15 mouse cellular contexts compared by ENCODE assay signal in the genomic region with DNA sequence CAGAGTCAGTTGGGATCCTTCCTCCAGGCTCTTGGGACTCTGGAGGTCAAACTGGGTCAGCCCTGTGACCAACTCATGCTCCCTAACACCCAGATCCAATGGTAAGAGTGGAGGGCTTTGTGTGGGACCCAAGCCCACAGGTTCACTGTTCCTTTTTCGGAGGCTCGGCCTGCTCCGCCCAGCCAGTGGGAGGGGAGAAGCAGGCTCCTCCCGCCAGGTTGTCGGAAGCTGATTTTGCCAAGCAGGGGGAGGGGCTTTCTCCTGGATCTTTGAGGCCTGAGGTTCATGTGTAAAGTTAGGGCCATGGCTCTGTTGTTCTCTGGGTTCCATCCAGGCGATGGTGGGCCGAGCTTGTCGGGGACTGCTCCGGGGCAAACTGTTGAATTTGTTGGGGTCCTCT. TPM values are rescaled to one million over a fixed set of nuclear protein-coding genes. Genes with fewer than 3 reads are reported as not detected.
DNase-seq lines count a peak whose midpoint lies in the region; ATAC-seq lines count a peak whose summit lies in the region.
"Had no signal": no experiment of that assay in that cellular context is flagged by ENCODE, and none has a peak within 500 bp of the region (broad histone marks: within the 10 kb centered on the region; RNA-seq: fewer than 3 reads in every experiment).

No protein-coding gene starts in this region.

- ATAC-seq in forebrain, embryonic 12.5 days (ENCODE audit: low FRiP score) = no peak
- no peak for ATAC-seq in forebrain, embryonic 15.5 days (replicated peaks)
- no peak for ATAC-seq in neural tube, embryonic 15.5 days (ENCODE audit: low FRiP score)
- ATAC-seq in intestine, embryonic 16.5 days = no peak
- ATAC-seq: intestine, postnatal 0 days had no signal

- H3K27ac ChIP-seq in forebrain, embryonic 12.5 days = no peak overlapping the region
- no peak overlapping the region for H3K27ac ChIP-seq in forebrain, embryonic 15.5 days (replicated peaks)
- H3K27ac ChIP-seq in neural tube, embryonic 15.5 days (replicated peaks) = no peak overlapping the region
- no peak overlapping the region for H3K27ac ChIP-seq in intestine, embryonic 16.5 days (ENCODE audit: low read length)
- H3K27ac ChIP-seq: embryonic facial prominence, embryonic 15.5 days; lung, embryonic 15.5 days had no signal

- H3K4me2 ChIP-seq in forebrain, embryonic 12.5 days = peak overlapping the region; percentile 15; the same call in 1 of the 2 replicates
- H3K4me2 ChIP-seq in forebrain, embryonic 15.5 days (replicated peaks) = no peak overlapping the region
- no peak overlapping the region for H3K4me2 ChIP-seq in neural tube, embryonic 15.5 days
- H3K4me2 ChIP-seq in intestine, embryonic 16.5 days (ENCODE audit: low read depth, low read length) = no peak overlapping the region
- H3K4me2 ChIP-seq: embryonic facial prominence, embryonic 15.5 days; lung, embryonic 15.5 days had no signal

- H3K9me3 ChIP-seq in forebrain, embryonic 12.5 days = no peaks in the 10 kb centered on the region
- no peaks in the 10 kb centered on the region for H3K9me3 ChIP-seq in forebrain, embryonic 15.5 days
- no peaks in the 10 kb centered on the region for H3K9me3 ChIP-seq in neural tube, embryonic 15.5 days (replicated peaks)
- no peaks in the 10 kb centered on the region for H3K9me3 ChIP-seq in intestine, embryonic 16.5 days (ENCODE audit: control insufficient read depth, low read length)
- H3K9me3 ChIP-seq: embryonic facial prominence, embryonic 15.5 days; lung, embryonic 15.5 days; megakaryocyte, embryonic 14.5 days had no signal

- no peak overlapping the region for H3K9ac ChIP-seq in forebrain, embryonic 12.5 days
- no peak overlapping the region for H3K9ac ChIP-seq in forebrain, embryonic 15.5 days (replicated peaks)
- no peak overlapping the region for H3K9ac ChIP-seq in neural tube, embryonic 15.5 days (replicated peaks)
- H3K9ac ChIP-seq in intestine, embryonic 16.5 days (ENCODE audit: low read depth, low read length) = no peak overlapping the region
- H3K9ac ChIP-seq: embryonic facial prominence, embryonic 15.5 days; lung, embryonic 15.5 days had no signal

- DNase-seq in neural tube, embryonic 10.5 days (ENCODE audit: extremely low spot score, low spot score) = peak; percentile 40
- DNase-seq in forelimb bud, embryonic 11.5 days (ENCODE audit: low read depth, low spot score) = peak; percentile 50
- no peak for DNase-seq in right cerebral cortex, postnatal 25 days
- DNase-seq in layer of hippocampus, adult 11-12 months (ENCODE audit: low spot score) = no peak
- DNase-seq: cerebellum, adult 2 months; heart, adult 18-20 months; right cerebral cortex, adult 18-20 months had no signal

- peaks cover 13% of the 10 kb centered on the region for H3K27me3 ChIP-seq in forebrain, embryonic 12.5 days
- no peaks in the 10 kb centered on the region for H3K27me3 ChIP-seq in forebrain, embryonic 15.5 days
- no peaks in the 10 kb centered on the region for H3K27me3 ChIP-seq in neural tube, embryonic 15.5 days (replicated peaks)
- H3K27me3 ChIP-seq in intestine, embryonic 16.5 days (replicated peaks; ENCODE audit: control insufficient read depth, insufficient read depth, low read length) = no peaks in the 10 kb centered on the region
- H3K27me3 ChIP-seq: lung, embryonic 15.5 days had no signal

- no peaks in the 10 kb centered on the region for H3K36me3 ChIP-seq in forebrain, embryonic 12.5 days (replicated peaks)
- H3K36me3 ChIP-seq in forebrain, embryonic 15.5 days = no peaks in the 10 kb centered on the region
- H3K36me3 ChIP-seq in neural tube, embryonic 15.5 days = peaks cover 11% of the 10 kb centered on the region; the same call in 1 of the 2 replicates
- peaks cover 4% of the 10 kb centered on the region; the same call in 1 of the 2 replicates for H3K36me3 ChIP-seq in intestine, embryonic 16.5 days (ENCODE audit: control insufficient read depth, insufficient read depth, low read length)
- H3K36me3 ChIP-seq: embryonic facial prominence, embryonic 15.5 days had no signal

- H3K4me1 ChIP-seq in forebrain, embryonic 12.5 days = peaks cover 2% of the 10 kb centered on the region; the same call in 1 of the 2 replicates
- H3K4me1 ChIP-seq in forebrain, embryonic 15.5 days = no peaks in the 10 kb centered on the region
- H3K4me1 ChIP-seq in neural tube, embryonic 15.5 days = no peaks in the 10 kb centered on the region
- H3K4me1 ChIP-seq in intestine, embryonic 16.5 days (ENCODE audit: control insufficient read depth, insufficient read depth, low read length) = 0 out of 2 replicates have a peak, but pooled peaks cover 5% of the 10 kb centered on the region
- H3K4me1 ChIP-seq: embryonic facial prominence, embryonic 15.5 days had no signal

- no peak overlapping the region for H3K4me3 ChIP-seq in forebrain, embryonic 12.5 days (replicated peaks)
- H3K4me3 ChIP-seq in forebrain, embryonic 15.5 days = no peak overlapping the region
- H3K4me3 ChIP-seq in neural tube, embryonic 15.5 days (replicated peaks) = no peak overlapping the region
- no peak overlapping the region for H3K4me3 ChIP-seq in intestine, embryonic 16.5 days (ENCODE audit: low read length)
- H3K4me3 ChIP-seq: embryonic facial prominence, embryonic 15.5 days; lung, embryonic 15.5 days; megakaryocyte, embryonic 14.5 days had no signal

- WGBS in forebrain, embryonic 12.5 days = 11% methylated on average over 9 of the region's 9 CpGs
- 23% methylated on average over 9 of the region's 9 CpGs for WGBS in forebrain, embryonic 15.5 days
- WGBS in neural tube, embryonic 15.5 days = 38% methylated on average over 9 of the region's 9 CpGs
- 62% methylated on average over 9 of the region's 9 CpGs for WGBS in intestine, embryonic 16.5 days

RNA-seq across cellular contexts. Expression of a gene that starts 34.4 kb away (rescaled TPM):
- 3.5 and 3.6 TPM in 2 replicates for polyA plus RNA-seq in forebrain, embryonic 12.5 days (2016; fragmentation: Nextera tagmentation; extraction: Ambion mirVana)
- polyA plus RNA-seq in forebrain, embryonic 15.5 days (2015; fragmentation: Nextera tagmentation; extraction: Ambion mirVana) = 1.6 and 1.7 TPM in 2 replicates
- 6.5 and 7.0 TPM in 2 replicates for polyA plus RNA-seq in neural tube, embryonic 15.5 days (2015; fragmentation: Nextera tagmentation; extraction: Ambion mirVana)
- polyA plus RNA-seq in intestine, embryonic 16.5 days (2015; fragmentation: Nextera tagmentation; extraction: Ambion mirVana) = 6.6 and 8.8 TPM in 2 replicates

Comparison
In these comparisons a context has a peak if more than half of its experiments do, and no peak if none do; other contexts are left out.
1. DNase-seq: peak in neural tube, embryonic 10.5 days (single experiment) and forelimb bud, embryonic 11.5 days (single experiment); none in right cerebral cortex, postnatal 25 days (single experiment) and layer of hippocampus, adult 11-12 months (single experiment).